Mouse (Mus musculus): ENCODE results near the gene 1700019N19Rik. TPM values are rescaled to one million over a fixed set of nuclear protein-coding genes. Genes with fewer than 3 reads are reported as not detected.

1700019N19Rik gene
- not detected in 2 replicates for polyA plus RNA-seq (2014; fragmentation: Nextera tagmentation; extraction: Ambion mirVana)

DNA sequence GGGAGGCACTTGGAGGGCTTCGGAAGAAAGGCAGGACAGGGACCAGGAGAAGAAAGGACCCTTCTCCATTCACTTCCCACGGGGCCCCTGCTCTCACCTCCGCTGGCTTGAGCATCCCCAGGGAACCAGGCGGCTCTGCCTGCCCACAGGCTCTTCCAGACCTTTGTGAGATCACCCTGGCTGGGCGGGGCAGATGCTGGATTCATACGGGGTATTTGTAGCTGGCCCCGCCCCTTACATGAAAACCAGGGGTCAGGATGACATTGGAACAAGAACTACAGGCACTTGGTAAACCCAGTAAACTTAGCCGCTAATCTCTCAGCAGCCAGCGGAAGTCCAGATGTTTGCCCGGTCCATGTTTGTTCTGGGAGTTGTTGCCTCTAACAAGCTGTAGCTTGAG, at the start of gene 1700019N19Rik:
Gene 1700019N19Rik (minus strand): TSS at position 178 of the 400 bp plus-strand sequence.
- ATAC-seq (ENCODE audit: low FRiP score, low TSS enrichment): no peak
- H3K4me2 ChIP-seq (ENCODE audit: low read length): no peak within 1 kb of the TSS
- H3K9me3 ChIP-seq (ENCODE audit: control insufficient read depth, low read length): 0 out of 2 replicates have a peak, but pooled peaks cover under 1% of the 10 kb centered on the region
- H3K27ac ChIP-seq (replicated peaks; ENCODE audit: low read depth, low read length): peak within 1 kb of the TSS; percentile 28
- DNase-seq: no peak
- peaks cover 4% of the 10 kb centered on the region; the same call in 1 of the 2 replicates for H3K4me1 ChIP-seq (ENCODE audit: control insufficient read depth, insufficient read depth, low read length)
- H3K9ac ChIP-seq (replicated peaks; ENCODE audit: low read length): no peak within 1 kb of the TSS
- H3K36me3 ChIP-seq (ENCODE audit: control insufficient read depth, insufficient read depth, low read length): peaks cover 9% of the 10 kb centered on the region
- no peak within 1 kb of the TSS for H3K4me3 ChIP-seq (replicated peaks; ENCODE audit: low read depth, low read length)
- 52% methylated on average over 10 of the region's 10 CpGs for WGBS
- H3K27me3 ChIP-seq (ENCODE audit: control insufficient read depth, insufficient read depth, low read length): no peaks in the 10 kb centered on the region

DNA sequence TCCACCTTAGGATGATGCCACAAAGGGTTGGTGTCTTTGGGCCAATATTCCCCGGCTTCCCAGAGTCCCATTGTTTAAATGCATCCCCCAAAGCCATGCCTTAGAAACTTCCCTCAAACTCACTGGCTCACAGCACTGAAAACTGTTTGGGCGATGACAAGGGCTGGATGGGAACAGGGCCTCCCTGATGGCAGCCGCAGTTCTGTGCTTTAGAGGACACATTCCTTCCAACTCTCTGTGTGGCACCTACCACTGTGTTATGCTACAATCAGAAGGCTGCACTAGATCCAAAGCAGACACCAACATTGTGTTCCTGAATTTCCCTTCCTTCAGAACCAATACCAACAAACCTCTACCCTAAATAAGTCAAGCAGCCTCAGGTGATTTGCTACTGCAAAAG, 49.3 kb upstream of the 1700019N19Rik start:
- Histone ChIP-seq H3K9ac (replicated peaks; ENCODE audit: low read length) (no peak overlapping the region), H3K9me3 (ENCODE audit: control insufficient read depth, low read length) (no peaks in the 10 kb centered on the region), H3K4me2 (ENCODE audit: low read length) (no peak overlapping the region), H3K4me3 (replicated peaks; ENCODE audit: low read depth, low read length) (no peak overlapping the region), H3K27ac (replicated peaks; ENCODE audit: low read depth, low read length) (no peak overlapping the region), H3K27me3 (ENCODE audit: control insufficient read depth, insufficient read depth, low read length) (no peaks in the 10 kb centered on the region), H3K4me1 (ENCODE audit: control insufficient read depth, insufficient read depth, low read length) (peaks cover 11% of the 10 kb centered on the region), H3K36me3 (ENCODE audit: control insufficient read depth, insufficient read depth, low read length) (no peaks in the 10 kb centered on the region)
- 80% methylated on average over 3 of the region's 3 CpGs for WGBS
- DNase-seq (no peak), ATAC-seq (ENCODE audit: low FRiP score, low TSS enrichment) (no peak)

- Histone ChIP-seq H3K4me3 (replicated peaks; ENCODE audit: low read depth, low read length) (no peak overlapping the region), H3K27me3 (ENCODE audit: control insufficient read depth, insufficient read depth, low read length) (no peaks in the 10 kb centered on the region), H3K27ac (replicated peaks; ENCODE audit: low read depth, low read length) (peak overlapping the region; percentile 49; the same call in 1 of the 2 replicates), H3K9me3 (ENCODE audit: control insufficient read depth, low read length) (no peaks in the 10 kb centered on the region), H3K9ac (replicated peaks; ENCODE audit: low read length) (no peak overlapping the region), H3K36me3 (ENCODE audit: control insufficient read depth, insufficient read depth, low read length) (no peaks in the 10 kb centered on the region), H3K4me2 (ENCODE audit: low read length) (no peak overlapping the region), H3K4me1 (ENCODE audit: control insufficient read depth, insufficient read depth, low read length) (peaks cover 11% of the 10 kb centered on the region)
- no peak for ATAC-seq (ENCODE audit: low FRiP score, low TSS enrichment)
- 63% methylated on average over 5 of the region's 5 CpGs for WGBS
- peak; percentile 61 for DNase-seq
These were observed 46.5 kb upstream of the 1700019N19Rik start for GRCm38 (mm10) chr19:58840721-58841271.

DNA sequence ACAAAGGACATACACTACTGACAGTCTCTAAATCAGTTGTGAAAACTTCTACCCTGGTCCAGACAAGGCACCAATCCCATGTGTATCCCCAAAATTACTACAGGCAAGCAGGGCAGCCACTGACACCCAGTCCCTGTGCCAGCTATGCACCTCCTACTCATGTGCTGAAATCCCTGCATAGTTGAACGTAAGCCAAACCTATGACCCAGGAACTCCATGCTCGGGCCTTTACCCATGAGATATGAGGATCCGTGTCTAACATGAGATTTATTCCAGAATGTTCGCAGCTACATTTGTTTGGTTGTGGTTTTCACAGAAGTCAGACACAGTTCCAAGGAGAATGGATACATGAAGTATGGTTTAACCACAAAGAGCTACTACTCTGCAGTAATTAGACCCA, 45.5 kb upstream of the 1700019N19Rik start:
- DNase-seq: no peak
- H3K36me3 ChIP-seq (ENCODE audit: control insufficient read depth, insufficient read depth, low read length): no peaks in the 10 kb centered on the region
- no peak overlapping the region for H3K4me2 ChIP-seq (ENCODE audit: low read length)
- 85% methylated on average over 4 of the region's 4 CpGs for WGBS
- ATAC-seq (ENCODE audit: low FRiP score, low TSS enrichment): no peak
- H3K27ac ChIP-seq (replicated peaks; ENCODE audit: low read depth, low read length): no peak overlapping the region
- H3K4me3 ChIP-seq (replicated peaks; ENCODE audit: low read depth, low read length): no peak overlapping the region
- H3K9ac ChIP-seq (replicated peaks; ENCODE audit: low read length): no peak overlapping the region
- peaks cover 11% of the 10 kb centered on the region for H3K4me1 ChIP-seq (ENCODE audit: control insufficient read depth, insufficient read depth, low read length)
- no peaks in the 10 kb centered on the region for H3K27me3 ChIP-seq (ENCODE audit: control insufficient read depth, insufficient read depth, low read length)
- H3K9me3 ChIP-seq (ENCODE audit: control insufficient read depth, low read length): no peaks in the 10 kb centered on the region

GRCm38 (mm10) chr19:58839345-58839744, 45.1 kb upstream of the 1700019N19Rik start:
- H3K27me3 ChIP-seq (ENCODE audit: control insufficient read depth, insufficient read depth, low read length): no peaks in the 10 kb centered on the region

DNA sequence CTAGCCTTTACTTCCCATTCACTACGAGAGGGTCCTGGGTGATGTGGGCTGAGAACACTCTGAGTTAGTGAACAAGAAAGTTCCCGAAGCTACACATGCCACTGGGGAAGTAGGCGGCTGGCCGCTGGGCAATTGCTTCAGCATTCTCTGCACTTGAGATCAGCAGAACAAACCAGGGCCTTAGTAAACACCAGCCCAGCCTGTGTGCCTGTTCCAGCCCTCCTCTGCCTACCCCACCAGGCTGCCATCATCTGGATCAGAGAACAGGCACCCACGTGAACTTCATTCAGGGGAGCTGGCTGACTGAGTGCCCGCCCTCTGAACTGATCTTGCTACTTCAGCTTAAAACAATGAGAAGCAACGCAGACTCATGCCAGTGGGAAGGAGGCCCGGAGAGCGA, 44.4 kb upstream of the 1700019N19Rik start:
- H3K27me3 ChIP-seq (ENCODE audit: control insufficient read depth, insufficient read depth, low read length): no peaks in the 10 kb centered on the region
- no peak for DNase-seq
- ATAC-seq (ENCODE audit: low FRiP score, low TSS enrichment): no peak
- 74% methylated on average over 9 of the region's 9 CpGs for WGBS
- no peak overlapping the region for H3K27ac ChIP-seq (replicated peaks; ENCODE audit: low read depth, low read length)
- H3K9me3 ChIP-seq (ENCODE audit: control insufficient read depth, low read length): no peaks in the 10 kb centered on the region
- no peak overlapping the region for H3K4me2 ChIP-seq (ENCODE audit: low read length)
- H3K4me3 ChIP-seq (replicated peaks; ENCODE audit: low read depth, low read length): no peak overlapping the region
- H3K36me3 ChIP-seq (ENCODE audit: control insufficient read depth, insufficient read depth, low read length): no peaks in the 10 kb centered on the region
- H3K4me1 ChIP-seq (ENCODE audit: control insufficient read depth, insufficient read depth, low read length): peaks cover 11% of the 10 kb centered on the region
- H3K9ac ChIP-seq (replicated peaks; ENCODE audit: low read length): no peak overlapping the region

More at GRCm38 (mm10) chr19:58839345-58839744, 45.1 kb upstream of the 1700019N19Rik start:
- H3K9me3 ChIP-seq (ENCODE audit: control insufficient read depth, low read length): no peaks in the 10 kb centered on the region
- no peaks in the 10 kb centered on the region for H3K36me3 ChIP-seq (ENCODE audit: control insufficient read depth, insufficient read depth, low read length)
- H3K4me1 ChIP-seq (ENCODE audit: control insufficient read depth, insufficient read depth, low read length): peaks cover 11% of the 10 kb centered on the region
- H3K27ac ChIP-seq (replicated peaks; ENCODE audit: low read depth, low read length): no peak overlapping the region
- DNase-seq (no peak), ATAC-seq (ENCODE audit: low FRiP score, low TSS enrichment) (no peak)
- no peak overlapping the region for H3K4me3 ChIP-seq (replicated peaks; ENCODE audit: low read depth, low read length)
- H3K9ac ChIP-seq (replicated peaks; ENCODE audit: low read length): no peak overlapping the region
- no peak overlapping the region for H3K4me2 ChIP-seq (ENCODE audit: low read length)
- 44% methylated on average over 3 of the region's 3 CpGs for WGBS

GRCm38 (mm10) chr19:58833639-58834180, 39.4 kb upstream of the 1700019N19Rik start:
- 73% methylated on average over 13 of the region's 13 CpGs for WGBS
- peak; percentile 58 for DNase-seq
- H3K36me3 ChIP-seq (ENCODE audit: control insufficient read depth, insufficient read depth, low read length): no peaks in the 10 kb centered on the region

DNA sequence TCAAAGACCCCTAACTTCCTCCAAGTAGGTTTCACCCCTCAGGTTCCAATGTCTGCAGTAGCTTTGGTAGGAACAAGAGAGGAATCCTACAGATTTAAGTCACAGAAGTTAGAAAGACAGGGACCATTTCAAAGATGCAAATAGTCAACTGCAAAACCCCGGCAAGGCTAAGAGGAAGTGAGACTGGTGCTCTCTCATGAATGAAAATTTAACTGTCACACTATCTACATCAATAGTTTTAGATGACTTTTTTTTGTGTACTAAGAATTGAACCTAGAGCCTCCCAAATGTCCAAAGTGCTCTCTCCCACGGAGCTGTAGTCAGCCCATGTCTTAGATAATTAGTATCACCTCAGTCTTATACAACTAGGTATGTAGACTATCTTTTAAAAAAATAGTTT, 38.7 kb upstream of the 1700019N19Rik start:
- H3K27me3 ChIP-seq (ENCODE audit: control insufficient read depth, insufficient read depth, low read length): no peaks in the 10 kb centered on the region
- H3K4me3 ChIP-seq (replicated peaks; ENCODE audit: low read depth, low read length): no peak overlapping the region
- peaks cover 12% of the 10 kb centered on the region for H3K4me1 ChIP-seq (ENCODE audit: control insufficient read depth, insufficient read depth, low read length)
- H3K9me3 ChIP-seq (ENCODE audit: control insufficient read depth, low read length): no peaks in the 10 kb centered on the region
- H3K9ac ChIP-seq (replicated peaks; ENCODE audit: low read length): no peak overlapping the region
- H3K27ac ChIP-seq (replicated peaks; ENCODE audit: low read depth, low read length): no peak overlapping the region
- no peaks in the 10 kb centered on the region for H3K36me3 ChIP-seq (ENCODE audit: control insufficient read depth, insufficient read depth, low read length)
- DNase-seq (no peak), ATAC-seq (ENCODE audit: low FRiP score, low TSS enrichment) (no peak)
- H3K4me2 ChIP-seq (ENCODE audit: low read length): no peak overlapping the region
- whole genome bisulfite sequencing: 77% methylated on average over 2 of the region's 2 CpGs

More at GRCm38 (mm10) chr19:58833639-58834180, 39.4 kb upstream of the 1700019N19Rik start:
- ATAC-seq (ENCODE audit: low FRiP score, low TSS enrichment): no peak
- H3K4me1 ChIP-seq (ENCODE audit: control insufficient read depth, insufficient read depth, low read length): peaks cover 12% of the 10 kb centered on the region
- no peaks in the 10 kb centered on the region for H3K9me3 ChIP-seq (ENCODE audit: control insufficient read depth, low read length)
- H3K27ac ChIP-seq (replicated peaks; ENCODE audit: low read depth, low read length): no peak overlapping the region
- H3K4me3 ChIP-seq (replicated peaks; ENCODE audit: low read depth, low read length): no peak overlapping the region
- no peak overlapping the region for H3K9ac ChIP-seq (replicated peaks; ENCODE audit: low read length)
- H3K27me3 ChIP-seq (ENCODE audit: control insufficient read depth, insufficient read depth, low read length): no peaks in the 10 kb centered on the region
- H3K4me2 ChIP-seq (ENCODE audit: low read length): no peak overlapping the region
